Mouse (Mus musculus) retina, postnatal 7 days (tissue): Measurements from ENCODE around the gene Nrf1.

ENCODE experiments used
- DNase-seq: peaks from one replicate; pipeline ENCODE4 v3.0.0-alpha.2; 2012; ENCODE audit warnings: low read depth, low spot score

The Nrf1 gene

DNA sequence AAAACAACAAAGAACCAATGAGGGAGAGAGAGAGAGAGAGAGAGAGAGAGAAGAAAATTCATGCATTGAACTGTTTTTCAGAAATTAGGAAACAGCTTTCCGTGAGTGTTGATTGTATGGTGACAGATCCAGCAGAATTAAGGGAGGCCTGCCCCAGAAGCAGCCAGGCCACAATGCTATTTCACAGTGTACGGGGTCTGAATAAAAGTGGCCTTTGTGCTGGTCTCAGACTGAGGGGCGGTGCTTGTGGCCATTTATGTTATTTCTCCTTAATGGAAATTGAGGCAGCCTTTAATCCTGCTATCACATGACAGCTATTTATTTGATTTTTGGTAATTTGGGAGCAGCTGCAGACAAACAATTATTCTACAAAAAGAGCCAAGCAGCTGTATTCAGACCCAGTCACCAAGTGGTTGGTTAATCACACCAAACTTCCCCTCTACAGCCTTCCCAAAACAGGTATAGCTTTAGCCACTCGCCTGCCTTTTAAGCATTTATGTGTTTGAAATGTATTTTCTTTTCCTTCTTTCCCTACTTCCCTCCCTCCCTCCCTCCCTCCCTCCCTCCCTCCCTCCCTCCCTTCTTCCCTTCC lies 31.2 kb downstream of the Nrf1 start:
- DNase-seq, result no peak

DNA sequence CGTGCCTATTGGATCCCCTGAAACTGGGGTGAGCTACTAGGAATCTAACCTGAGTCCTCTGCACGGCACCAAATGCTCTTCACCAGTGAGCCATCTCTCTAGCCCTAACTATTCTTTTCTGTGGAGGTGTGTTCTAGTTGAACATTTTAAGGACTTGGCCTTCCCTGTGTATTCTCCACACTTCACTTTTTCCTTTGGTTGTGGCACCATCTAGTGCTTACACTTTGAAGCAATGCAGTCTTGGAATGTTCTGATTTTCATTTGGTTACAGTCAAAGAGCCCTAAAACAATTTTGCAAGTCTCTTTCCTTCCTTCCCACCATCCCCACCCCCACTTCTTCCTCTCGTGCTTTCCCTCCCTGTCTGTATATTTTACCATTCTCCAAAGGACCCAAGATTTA lies 33.6 kb downstream of the Nrf1 start:
- DNase-seq, result peak; percentile 34

DNA sequence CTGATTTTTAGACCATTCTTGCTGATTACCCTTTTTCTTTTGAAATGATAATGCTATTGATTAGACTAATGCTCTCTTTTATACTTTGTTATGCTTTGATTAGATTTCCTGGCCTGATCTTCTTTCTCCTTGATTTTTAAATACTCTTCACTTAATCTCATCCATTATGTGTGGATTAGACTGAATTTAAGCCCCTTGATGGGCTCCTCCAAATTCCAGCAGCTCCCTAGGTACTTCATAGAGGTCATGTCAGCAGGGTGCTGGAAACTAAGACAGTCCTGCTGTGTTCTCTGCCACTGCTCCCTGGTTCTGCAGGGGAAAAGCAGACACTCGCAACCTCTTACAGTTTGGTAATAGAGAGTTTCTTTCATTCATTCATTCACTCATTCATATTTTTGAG lies 35.5 kb downstream of the Nrf1 start:
- no peak for DNase-seq

DNA sequence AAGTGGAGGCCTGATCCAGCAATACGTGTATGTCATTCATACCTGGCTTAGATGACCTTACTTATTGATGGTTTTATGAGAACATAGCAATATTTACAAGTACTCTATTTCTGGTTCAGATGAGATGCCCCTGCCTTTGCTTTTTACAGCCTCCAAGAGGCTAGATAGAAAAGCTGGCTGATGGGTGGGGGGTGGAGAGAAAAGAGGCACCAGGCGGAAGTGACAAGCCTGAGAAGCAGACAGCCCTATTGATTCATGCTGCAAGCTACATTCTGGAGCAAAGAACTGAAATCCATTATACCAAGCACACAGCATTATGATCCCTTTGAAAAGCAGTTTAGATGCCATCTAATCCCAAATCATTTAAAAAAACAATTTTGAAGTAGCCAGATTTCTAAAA lies 37.6 kb downstream of the Nrf1 start:
- no peak for DNase-seq

DNA sequence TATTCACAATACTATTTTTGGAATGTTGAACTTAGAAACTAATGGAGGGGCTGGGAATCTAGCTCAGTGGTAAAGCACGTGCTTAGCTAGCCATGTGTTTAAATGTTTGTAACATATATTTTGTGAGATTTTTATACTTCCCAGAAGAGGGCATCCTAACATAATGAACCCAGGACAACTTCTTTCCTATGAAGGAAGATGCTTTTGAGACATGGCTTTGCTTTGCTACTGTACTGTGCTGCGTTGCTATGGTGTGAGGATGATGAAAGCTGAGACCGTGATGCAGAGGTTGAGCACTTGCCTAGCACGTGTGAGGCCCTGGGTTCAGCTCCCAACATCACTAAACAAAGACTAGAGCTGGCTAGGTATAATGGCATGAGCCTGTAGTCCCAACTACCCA lies 43.4 kb downstream of the Nrf1 start:
- DNase-seq, result peak; percentile 39

DNA sequence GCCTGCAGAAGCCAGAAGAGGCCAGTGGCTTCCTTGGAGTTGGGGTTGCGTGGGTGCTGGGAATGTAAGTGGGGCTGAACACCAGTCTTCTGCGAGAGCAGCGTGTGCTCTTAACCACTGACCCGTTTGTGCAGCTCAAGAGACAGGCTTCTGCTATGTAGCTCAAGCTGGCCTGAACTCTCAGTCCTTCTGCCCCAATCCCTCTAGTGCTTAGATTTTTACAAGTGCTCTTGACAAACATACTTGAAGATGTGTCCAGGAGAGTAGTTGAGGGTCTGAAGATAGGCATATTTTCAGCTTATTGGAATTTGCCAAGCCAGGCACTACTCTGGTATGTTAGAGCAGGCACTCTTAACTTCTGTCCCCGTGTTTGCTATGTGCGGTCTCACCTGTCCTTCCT lies 45.0 kb downstream of the Nrf1 start:
- DNase-seq, result no peak

DNA sequence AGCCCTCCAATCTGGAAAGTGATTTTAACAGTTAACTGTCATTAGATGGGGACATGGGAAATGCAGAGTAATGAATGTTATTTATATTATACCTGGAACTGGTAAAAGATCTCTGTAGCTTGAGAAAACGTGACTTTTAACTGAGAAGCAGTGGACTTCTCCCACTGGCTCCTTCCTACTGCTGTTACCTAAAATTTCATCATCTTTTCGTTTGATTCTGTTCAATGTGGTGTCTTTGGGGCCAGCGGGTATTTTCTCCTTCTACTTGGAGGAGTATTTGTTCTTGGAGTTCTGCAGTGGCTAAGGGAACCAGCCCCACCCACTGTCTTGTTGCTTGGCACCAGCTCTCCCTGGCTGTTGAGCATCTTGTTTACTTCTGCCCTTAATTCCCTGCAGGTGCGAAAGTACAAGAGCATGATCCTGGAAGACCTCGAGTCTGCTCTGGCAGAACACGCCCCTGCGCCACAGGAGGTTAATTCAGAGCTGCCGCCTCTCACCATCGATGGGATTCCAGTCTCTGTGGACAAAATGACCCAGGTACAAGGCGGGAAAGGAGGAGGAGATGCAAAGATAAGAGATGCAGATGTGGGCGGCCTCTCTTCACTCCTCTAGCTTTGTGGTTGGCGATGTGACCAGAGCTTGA lies 54.1 kb downstream of the Nrf1 start:
- no peak for DNase-seq

DNA sequence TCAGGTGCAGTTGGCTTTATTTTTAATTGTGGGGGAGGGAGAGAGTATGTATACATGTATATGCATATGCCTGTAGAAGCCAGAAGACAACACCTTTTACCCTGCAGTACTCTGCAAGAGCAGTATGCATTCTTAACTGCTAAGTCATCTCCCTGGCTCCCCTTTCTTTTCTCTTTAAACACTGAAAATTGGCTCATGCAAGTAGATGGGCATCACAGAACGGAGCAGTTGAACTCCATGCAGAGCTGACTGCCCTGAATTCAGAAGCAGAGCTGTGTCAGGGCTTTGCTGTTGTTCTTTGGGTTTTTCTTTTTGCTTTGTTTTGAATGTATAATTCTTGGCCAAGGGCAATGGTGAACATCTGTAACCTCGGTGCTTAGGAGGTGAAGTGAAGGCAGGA lies 58.3 kb downstream of the Nrf1 start:
- no peak for DNase-seq

DNA sequence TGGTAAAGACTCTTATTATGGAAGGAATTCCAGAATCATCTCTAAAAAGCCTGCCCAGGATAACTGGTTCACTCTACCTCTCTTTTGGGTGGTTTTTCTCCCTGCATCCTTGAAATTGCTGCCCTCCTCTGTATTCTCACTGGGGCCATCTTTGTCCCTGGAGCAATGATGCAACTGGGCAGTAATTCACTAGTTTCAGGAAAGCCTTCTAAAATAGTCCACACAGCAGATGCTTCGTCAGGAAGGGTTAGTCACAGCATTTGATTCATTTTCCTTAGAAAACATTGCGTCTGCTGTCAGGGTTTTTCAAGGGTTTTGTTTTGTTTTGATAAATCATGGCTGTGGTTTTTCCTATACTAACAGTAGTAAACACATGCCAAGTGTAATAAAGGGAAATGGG lies 59.7 kb downstream of the Nrf1 start:
- DNase-seq, result no peak

DNA sequence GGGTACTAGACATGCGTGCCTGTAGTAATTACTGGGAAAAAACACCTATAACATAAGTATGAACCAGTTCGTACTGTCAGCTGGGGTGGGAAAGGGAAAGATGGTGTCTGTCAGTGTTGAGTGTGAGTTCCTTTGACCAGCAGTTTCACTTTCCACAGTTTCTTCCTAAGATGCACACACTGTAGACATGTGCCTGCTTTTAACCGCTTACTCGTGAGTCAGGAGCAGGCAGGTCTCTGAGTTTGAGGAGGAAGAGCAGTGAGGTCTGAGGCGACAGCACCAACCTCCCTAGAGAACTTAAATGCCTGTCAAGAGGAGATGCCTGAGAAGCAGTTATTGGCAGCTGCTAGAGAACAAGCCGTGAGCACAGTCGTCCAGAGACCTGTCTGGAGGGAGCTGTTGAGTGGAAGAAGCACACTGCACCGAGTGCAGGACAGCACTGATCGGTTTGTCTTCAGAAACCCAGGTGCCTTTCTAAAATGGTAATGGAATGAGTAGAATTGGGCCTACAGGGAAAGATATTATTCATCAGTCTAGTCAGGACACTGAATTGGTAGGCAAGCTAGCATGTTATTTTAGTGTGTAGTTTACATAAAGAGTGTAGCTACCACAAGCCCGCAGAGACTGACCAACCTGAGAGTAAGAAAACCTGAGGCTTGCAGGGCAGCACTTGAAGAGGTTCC lies 62.2 kb downstream of the Nrf1 start:
- DNase-seq, result no peak

DNA sequence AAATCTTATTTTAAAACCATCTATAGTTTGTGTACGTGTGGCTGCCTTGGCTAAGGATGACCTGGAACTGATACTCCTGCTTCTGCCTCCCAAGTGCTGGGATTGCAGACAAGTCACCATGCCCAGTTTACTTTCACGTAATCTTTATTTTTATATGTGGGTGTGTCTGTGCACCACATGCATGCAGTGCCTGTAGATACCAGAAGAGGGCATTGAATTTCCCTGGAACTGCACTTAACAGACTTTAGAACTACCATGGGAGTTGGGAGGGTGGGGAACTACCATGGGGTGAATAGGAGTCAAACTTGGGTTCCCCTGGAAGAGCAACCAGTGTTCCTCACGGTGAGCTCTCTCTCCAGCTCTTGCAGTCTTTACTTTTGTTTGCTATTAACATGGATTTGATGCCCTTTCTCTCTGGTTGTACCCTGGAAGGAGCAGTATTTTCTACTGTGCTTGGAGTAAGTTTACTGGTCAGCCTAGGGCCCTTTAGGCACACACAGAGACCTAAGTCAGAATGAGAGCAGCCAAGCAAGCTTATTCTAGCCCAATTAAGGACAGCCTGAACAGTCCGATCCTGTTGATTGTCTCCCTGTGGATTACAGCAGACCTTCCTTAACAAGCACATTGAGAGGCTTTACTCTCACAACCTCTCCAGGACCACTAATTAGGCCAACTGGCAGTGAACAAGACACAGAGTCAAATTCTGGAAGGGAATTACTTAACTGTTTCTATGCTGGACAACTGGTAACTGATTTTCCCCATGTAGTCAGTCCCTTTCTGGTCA lies 64.8 kb downstream of the Nrf1 start:
- peak; percentile 32 for DNase-seq

DNA sequence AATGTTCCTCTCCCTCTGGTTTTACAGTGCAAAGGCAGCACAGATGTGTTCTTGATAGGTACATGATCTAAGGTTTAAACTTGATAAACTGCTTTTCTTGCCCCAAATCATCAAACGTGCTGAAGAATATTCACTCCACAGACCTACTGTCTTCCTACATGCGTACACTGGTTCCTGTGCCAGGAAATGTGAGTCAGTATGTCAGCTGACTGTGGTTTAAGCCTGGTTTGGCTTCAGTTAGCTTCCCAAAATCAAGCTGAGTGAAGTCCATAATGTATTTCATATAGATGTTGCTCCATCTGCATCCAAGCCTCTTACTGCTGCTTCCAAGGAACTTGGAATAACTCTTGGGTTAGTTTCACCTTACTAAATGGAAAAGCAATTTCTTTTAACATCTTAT lies 66.3 kb downstream of the Nrf1 start:
- DNase-seq, result no peak

DNA sequence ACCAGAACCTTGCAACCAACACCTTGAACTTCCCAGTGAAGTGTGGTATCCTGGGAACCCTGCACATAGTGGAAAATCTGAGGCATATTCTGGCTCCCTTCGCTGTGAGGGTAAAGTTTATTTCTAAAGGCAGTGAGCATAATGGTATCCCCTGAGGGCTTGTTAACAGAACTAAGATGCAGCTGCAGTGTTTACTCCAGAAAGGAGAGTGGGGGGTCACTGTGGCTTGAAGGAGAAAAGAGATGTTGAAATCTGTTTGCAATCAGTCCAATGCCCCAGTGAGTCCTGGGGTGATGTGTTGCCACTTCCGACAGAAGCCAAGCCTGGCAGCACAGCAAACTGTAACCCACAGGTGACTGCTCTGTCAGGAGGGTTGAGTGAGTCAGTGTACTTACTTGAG lies 73.4 kb downstream of the Nrf1 start:
- DNase-seq, result no peak

DNA sequence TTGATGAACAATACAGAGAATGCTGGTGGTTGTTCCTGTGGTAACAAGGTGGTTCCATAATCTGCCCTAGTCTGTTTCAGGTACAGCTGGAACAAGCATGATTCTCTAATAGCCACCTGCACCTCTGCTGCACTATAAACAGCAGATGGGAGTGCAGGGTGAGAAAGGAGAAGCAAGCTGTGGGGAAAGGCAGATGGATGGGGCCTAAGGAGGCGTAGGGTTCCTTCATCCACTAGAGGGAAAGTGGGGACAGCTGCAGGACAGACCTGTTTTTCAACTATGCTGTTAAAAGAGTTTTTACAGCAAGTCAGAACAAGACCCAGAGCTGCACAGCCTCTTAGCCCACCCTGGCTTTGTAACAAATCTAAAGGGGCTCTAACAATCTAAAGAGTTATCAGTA lies 73.8 kb downstream of the Nrf1 start:
- no peak for DNase-seq

DNA sequence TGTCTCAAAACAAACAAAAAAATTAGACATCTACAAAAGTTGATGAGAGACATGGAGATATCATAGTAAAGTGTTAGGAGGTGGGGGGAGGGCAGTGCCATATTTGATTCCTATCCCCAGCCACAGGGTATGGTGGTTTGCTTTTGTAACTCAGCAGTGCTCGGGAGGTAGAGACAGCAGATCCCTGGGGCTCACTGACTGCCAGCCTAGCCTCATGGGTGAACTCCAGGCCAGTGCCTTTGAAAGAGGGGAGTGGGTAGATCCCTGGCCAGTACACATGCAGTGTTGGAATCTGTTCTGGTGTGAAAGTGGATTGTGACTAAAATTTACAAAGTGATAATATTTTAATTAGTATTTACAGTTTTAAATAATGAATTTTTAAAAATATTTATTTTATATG lies 75.6 kb downstream of the Nrf1 start:
- no peak for DNase-seq

DNA sequence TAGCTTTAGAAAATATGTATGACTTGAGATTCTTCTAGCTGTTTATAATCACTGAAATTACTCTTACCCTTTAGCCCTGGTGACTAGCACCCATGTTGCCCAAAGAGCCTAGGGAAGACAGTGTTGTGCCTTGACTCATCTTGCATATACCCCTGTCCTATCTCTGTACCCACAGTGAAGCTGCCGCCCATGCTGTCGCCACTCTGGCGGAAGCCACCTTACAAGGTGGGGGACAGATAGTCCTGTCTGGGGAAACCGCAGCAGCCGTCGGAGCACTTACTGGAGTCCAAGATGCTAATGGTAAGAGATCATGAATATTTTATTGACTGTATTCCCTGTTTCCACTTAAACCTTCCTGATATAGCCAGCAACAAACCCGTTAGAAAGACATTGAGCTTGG lies 78.3 kb downstream of the Nrf1 start:
- no peak for DNase-seq

DNA sequence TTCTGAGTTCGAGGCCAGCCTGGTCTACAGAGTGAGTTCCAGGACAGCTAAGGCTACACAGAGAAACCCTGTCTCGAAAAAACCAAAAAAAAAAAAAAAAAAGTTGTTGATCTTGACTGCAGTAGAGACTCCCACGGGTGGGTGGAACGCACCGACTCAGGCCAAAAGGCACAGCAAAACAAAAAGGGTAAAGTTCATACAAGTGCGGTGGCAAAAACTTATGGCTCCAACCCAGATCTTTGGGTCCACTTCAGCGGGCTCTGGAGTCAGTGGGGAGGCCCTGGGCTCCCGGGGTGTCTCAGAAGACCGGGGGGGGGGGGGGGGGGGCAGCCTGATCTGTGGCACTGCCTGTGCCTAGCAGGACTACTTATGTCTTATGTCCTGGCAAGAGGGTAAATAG lies 79.0 kb downstream of the Nrf1 start:
- DNase-seq, result no peak

DNA sequence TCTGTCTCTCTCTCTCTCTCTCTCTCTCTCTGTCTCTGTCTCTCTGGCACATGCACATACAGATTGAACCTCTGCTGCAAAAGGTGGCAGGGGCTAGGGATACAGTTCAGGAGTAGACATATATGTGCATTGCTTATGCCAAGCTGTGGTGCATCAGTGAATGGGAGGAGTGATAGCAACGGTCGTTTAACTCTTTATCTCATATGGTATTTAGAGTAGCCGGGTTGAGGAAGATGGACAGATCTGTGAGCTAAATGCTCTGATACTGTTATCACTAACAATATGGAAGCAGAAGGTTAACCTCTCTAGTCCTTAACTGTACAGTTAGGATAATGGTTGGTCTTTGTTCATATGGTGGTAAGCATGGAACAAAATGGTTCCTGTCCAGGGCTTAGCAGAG lies 84.6 kb downstream of the Nrf1 start:
- no peak for DNase-seq

DNA sequence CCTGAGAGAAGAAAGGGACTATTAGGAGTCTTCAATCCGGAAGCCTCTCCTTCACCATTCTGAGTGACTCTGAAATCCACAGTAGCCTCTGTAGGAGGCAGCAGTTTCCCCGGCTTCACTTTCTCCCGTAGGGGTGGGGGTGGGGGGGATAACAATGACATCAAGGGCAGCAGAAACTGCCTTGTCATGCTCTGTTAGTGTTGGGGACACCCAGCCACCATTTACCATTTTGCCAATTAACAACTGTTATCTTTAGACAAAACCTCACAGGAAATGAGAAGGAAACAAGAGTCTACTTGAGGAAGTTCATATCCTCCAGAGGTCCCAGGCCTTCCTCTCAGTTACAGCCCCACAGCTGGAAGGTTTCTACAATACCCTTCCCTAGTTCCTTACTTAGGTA lies 87.8 kb downstream of the Nrf1 start:
- no peak for DNase-seq

DNA sequence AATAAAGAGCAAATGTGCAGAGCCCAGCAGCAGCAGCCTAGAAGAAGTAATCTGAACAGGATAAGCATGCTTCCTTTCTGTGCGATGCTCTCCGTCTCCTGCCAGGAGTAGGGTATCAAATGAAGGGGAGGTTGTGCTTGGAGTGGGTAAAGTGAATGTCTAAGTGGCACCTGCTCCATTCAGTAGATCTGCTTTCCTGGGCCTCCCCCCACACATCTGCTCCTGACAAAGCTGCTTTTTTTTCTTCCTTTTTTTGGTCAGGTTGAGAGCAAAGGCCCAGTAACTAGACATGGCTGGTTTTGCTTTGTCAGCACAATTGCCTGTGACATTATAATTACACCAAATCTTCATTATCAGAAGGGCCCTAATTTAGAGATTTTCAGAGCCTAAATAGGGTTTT lies 89.4 kb downstream of the Nrf1 start:
- no peak for DNase-seq

DNA sequence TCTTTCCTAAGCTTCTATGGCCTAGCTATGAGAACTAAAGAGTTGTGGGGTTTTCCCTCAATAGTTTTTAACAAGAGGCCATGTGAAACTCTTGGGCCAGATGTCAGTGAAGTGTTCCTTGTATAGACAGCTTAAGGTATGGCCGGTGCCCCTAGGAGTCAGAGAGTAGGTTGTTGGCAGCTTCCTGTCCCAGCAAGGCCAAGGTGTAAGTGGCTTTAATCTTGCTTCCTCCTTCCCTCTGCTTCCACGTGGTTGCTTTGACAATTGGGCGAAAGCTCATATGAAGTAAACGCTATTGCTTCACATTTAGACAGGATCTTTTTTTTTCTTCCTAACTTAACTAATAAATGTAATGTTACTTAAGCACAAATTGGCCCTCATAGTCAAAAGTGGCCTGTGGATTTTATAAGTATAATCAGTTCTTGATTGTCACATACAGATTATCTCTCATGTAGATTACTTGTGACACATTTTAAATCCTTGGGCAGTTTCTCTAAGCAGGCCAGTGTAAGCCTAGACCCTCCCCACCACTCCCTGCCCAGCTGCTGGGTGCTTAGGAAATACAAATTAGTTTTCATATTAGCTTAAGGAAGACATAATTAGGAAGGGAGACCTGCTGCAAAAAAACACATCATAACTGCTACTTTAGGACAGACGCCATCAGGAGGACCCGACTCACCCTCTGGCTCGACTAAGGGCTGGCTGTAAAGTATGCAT lies 91.7 kb downstream of the Nrf1 start:
- no peak for DNase-seq

DNA sequence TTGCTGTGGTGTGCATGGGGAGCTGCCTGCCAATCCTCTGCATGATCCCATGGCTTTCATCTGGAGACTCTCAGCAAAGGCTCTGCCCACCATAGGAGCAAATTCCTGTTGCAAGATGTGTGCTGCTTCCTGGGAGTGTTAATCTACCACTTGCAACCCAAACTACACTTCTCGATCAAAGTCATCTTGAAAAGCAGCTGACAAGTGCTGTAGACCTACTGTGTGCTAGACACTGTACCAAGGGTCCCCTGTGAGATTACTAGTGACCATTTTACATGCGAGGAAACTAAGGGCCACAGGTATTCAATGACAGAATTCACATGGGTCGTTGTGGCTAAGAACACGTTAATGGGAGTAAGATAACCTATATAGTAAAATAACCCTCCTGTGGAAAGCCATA lies 95.5 kb downstream of the Nrf1 start:
- no peak for DNase-seq
